Mouse (Mus musculus) liver, postnatal 0 days (tissue): ENCODE results near the gene Vasn.

ENCODE experiments used
- CTCF ChIP-seq: sonication (generic); IDR thresholded peaks from 2 replicates; pipeline ENCODE4 v1.5.1; 2016; ENCODE audit warnings: antibody characterized with exemption, low read depth
- EP300 ChIP-seq: IDR thresholded peaks from 2 replicates; pipeline ENCODE4 v1.6.1; 2016; ENCODE audit warnings: antibody characterized with exemption, low read depth, mild to moderate bottlenecking

- TF ChIP-seq CTCF (no peak), EP300 (no peak)
These were observed 44.2 kb upstream of the Vasn start for GRCm38 (mm10) chr16:4595527-4595963.
